Mouse (Mus musculus): ENCODE measurements around the gene Mcidas. TPM values are rescaled to one million over a fixed set of nuclear protein-coding genes. Genes with fewer than 3 reads are reported as not detected.

Gene Mcidas
- total RNA-seq, 2 experiments from 2014 or later: not detected

Small RNA genes lying within 50 kb of the gene (microRNA-seq; reads per million reads assigned to microRNA genes)
- gene Mir449a: 27.9 reads per million, percentile 39 among the genes with 10 or more reads in this experiment
- gene Mir449b: not detected
- not detected for gene Mir449c

Other genes starting within 250 kb of the Mcidas start
- 100 to 1,000 TPM; 104 to 108 TPM for gene Plpp1, start 193.1 kb upstream of the Mcidas start, total RNA-seq (2021)
- 10 to 100 TPM; 34.0 to 38.8 TPM for gene Mtrex, start 66.4 kb upstream of the Mcidas start, total RNA-seq (2021)
- gene Dhx29, start 66.4 kb upstream of the Mcidas start, total RNA-seq (2021): 10 to 100 TPM; 13.8 to 14.8 TPM
- under 1 TPM in 1 of 2 experiments, not detected in 1; 0.26 TPM for gene Ccno, start 6.0 kb upstream of the Mcidas start, total RNA-seq (2021)
- not detected for gene Cdc20b, start 41.3 kb downstream of the Mcidas start, total RNA-seq (2021)
- 10 to 100 TPM; 54.8 to 60.8 TPM for gene Gpx8, start 52.6 kb downstream of the Mcidas start, total RNA-seq (2021)
- gene Gzma, start 107.1 kb downstream of the Mcidas start, total RNA-seq (2021): not detected
- 1 to 10 TPM; 3.8 to 4.2 TPM for gene Esm1, start 215.8 kb downstream of the Mcidas start, total RNA-seq (2021)
- not detected for gene Gzmk, start 232.1 kb downstream of the Mcidas start, total RNA-seq (2021)

All from gastrocnemius, postnatal 4 days (tissue).